Mouse (Mus musculus) forebrain, embryonic 16.5 days (tissue): ENCODE data around the gene Tbx3. TPM values are rescaled to one million over a fixed set of nuclear protein-coding genes. Genes with fewer than 3 reads are reported as not detected.

Experiments used
- ATAC-seq: fragments of 200-750 bp; cut with Nextera tagmentation; 2 replicates; pipeline ENCODE4 v1.8.0; 2017; ENCODE audit warnings: mild to moderate bottlenecking, moderate library complexity
- H3K27ac ChIP-seq: fragments of 300-500 bp; sonication (generic); 2 replicates; pipeline ENCODE4 v1.5.1; 2014; ENCODE audit warnings: low read length, control low read depth
- H3K27me3 ChIP-seq: fragments of 300-500 bp; sonication (generic); replicated peaks from 2 replicates; pipeline ENCODE4 v1.6.1; 2014; ENCODE audit warnings: low read length; ENCODE audit not compliant: control insufficient read depth, insufficient read depth
- H3K36me3 ChIP-seq: fragments of 300-500 bp; sonication (generic); 2 replicates; pipeline ENCODE4 v1.6.1; 2014; ENCODE audit not compliant: control insufficient read depth, insufficient read depth
- H3K4me1 ChIP-seq: fragments of 300-500 bp; sonication (generic); replicated peaks from 2 replicates; pipeline ENCODE4 v1.6.1; 2014; ENCODE audit warnings: low read length; ENCODE audit not compliant: control insufficient read depth, insufficient read depth
- H3K4me2 ChIP-seq: fragments of 300-500 bp; sonication (generic); 2 replicates; pipeline ENCODE4 v1.6.1; 2014; ENCODE audit warnings: mild to moderate bottlenecking, low read length, control low read depth
- H3K4me3 ChIP-seq: fragments of 300-500 bp; sonication (generic); replicated peaks from 2 replicates; pipeline ENCODE4 v1.5.1; 2014; ENCODE audit warnings: mild to moderate bottlenecking, low read length, control low read depth
- H3K9ac ChIP-seq: fragments of 300-500 bp; sonication (generic); replicated peaks from 2 replicates; pipeline ENCODE4 v1.6.1; 2014; ENCODE audit warnings: low read depth, low read length, control low read depth
- H3K9me3 ChIP-seq: fragments of 300-500 bp; sonication (generic); 2 replicates; pipeline ENCODE4 v1.6.1; 2016; ENCODE audit warnings: low read length; ENCODE audit not compliant: control insufficient read depth
- WGBS: fragments of 180-500 bp; shearing (Covaris S2); extraction: QIAGEN DNeasy Blood & Tissue Kit; methylation state at CpG from one replicate; pipeline ENCODE4 v1.1.7; 2014; 5-methylcytosine and 5-hydroxymethylcytosine counted together
- polyA plus RNA-seq: library from polyadenylated mRNA; unstranded; fragments of >200 nt; fragmentation: Nextera tagmentation; extraction: Ambion mirVana; gene quantifications from 2 replicates; pipeline ENCODE4 v1.2.1, GENCODE M21; 2015

The Tbx3 gene
- polyA plus RNA-seq, 1 experiment from 2014 or later, result 3.0 TPM

- Histone ChIP-seq H3K9ac (no peak overlapping the region), H3K4me3 (no peak overlapping the region), H3K27me3 (peaks cover 85% of the 10 kb centered on the region), H3K36me3 (no peaks in the 10 kb centered on the region), H3K4me2 (no peak overlapping the region), H3K27ac (no peak overlapping the region), H3K9me3 (no peaks in the 10 kb centered on the region), H3K4me1 (0 out of 2 replicates have a peak, but pooled peaks cover 3% of the 10 kb centered on the region)
- WGBS, result 6% methylated on average over 3 of the region's 3 CpGs
- no peak for ATAC-seq
Measured at GRCm38 (mm10) chr5:119688306-119688705, 17.8 kb downstream of the Tbx3 start.

- H3K4me1 ChIP-seq, result 0 out of 2 replicates have a peak, but pooled peaks cover 3% of the 10 kb centered on the region
- ATAC-seq, result no peak
- no peak overlapping the region for H3K27ac ChIP-seq
- WGBS, result 12% methylated on average over 8 of the region's 8 CpGs
- H3K4me3 ChIP-seq, result no peak overlapping the region
- no peaks in the 10 kb centered on the region for H3K9me3 ChIP-seq
- H3K36me3 ChIP-seq, result no peaks in the 10 kb centered on the region
- H3K4me2 ChIP-seq, result no peak overlapping the region
- H3K27me3 ChIP-seq, result peaks cover 79% of the 10 kb centered on the region
- H3K9ac ChIP-seq, result no peak overlapping the region
Measured at GRCm38 (mm10) chr5:119688914-119689420, 18.5 kb downstream of the Tbx3 start.

- no peak overlapping the region for H3K27ac ChIP-seq
- 32% methylated on average over 3 of the region's 3 CpGs for WGBS
- no peak for ATAC-seq
Measured at GRCm38 (mm10) chr5:119689501-119689900, 19.0 kb downstream of the Tbx3 start.

GRCm38 (mm10) chr5:119691075-119691474 lies 20.6 kb downstream of the Tbx3 start:
- H3K9me3 ChIP-seq, result no peaks in the 10 kb centered on the region
- peaks cover under 1% of the 10 kb centered on the region; the same call in 1 of the 2 replicates for H3K4me1 ChIP-seq
- H3K36me3 ChIP-seq, result no peaks in the 10 kb centered on the region
- no peak overlapping the region for H3K4me3 ChIP-seq
- peak; percentile 61; the same call in 1 of the 2 replicates for ATAC-seq
- no peak overlapping the region for H3K9ac ChIP-seq
- 0% methylated on average over 13 of the region's 13 CpGs for WGBS
- H3K27me3 ChIP-seq, result peaks cover 61% of the 10 kb centered on the region
- H3K4me2 ChIP-seq, result no peak overlapping the region
- no peak overlapping the region for H3K27ac ChIP-seq

More at GRCm38 (mm10) chr5:119689501-119689900, 19.0 kb downstream of the Tbx3 start:
- H3K4me3 ChIP-seq, result no peak overlapping the region
- H3K9ac ChIP-seq, result no peak overlapping the region
- peaks cover 76% of the 10 kb centered on the region for H3K27me3 ChIP-seq
- 0 out of 2 replicates have a peak, but pooled peaks cover 3% of the 10 kb centered on the region for H3K4me1 ChIP-seq
- H3K4me2 ChIP-seq, result no peak overlapping the region
- H3K36me3 ChIP-seq, result no peaks in the 10 kb centered on the region
- H3K9me3 ChIP-seq, result no peaks in the 10 kb centered on the region

DNA sequence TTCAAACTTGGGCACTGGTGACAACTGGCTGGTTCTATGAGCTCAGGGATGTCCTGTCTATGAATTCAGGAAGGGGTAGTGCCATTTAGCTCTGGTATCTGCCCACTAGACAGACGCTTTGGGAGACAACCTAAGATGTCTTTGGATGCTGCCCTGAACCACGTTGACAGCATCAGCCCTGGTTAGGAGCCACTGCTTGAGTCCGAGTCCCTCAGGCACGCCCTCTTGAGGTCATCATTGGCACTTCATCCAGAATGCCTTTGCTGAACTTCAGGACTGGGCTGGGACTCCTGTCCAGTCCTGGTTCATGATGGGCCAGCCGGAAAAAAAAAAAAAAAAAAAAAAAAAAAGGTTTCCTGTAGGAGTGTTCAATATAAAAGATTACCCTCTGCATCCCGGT lies 22.0 kb downstream of the Tbx3 start:
- no peak overlapping the region for H3K9ac ChIP-seq
- no peaks in the 10 kb centered on the region; the same call in 1 of the 2 replicates for H3K4me1 ChIP-seq
- no peaks in the 10 kb centered on the region for H3K9me3 ChIP-seq
- peaks cover 47% of the 10 kb centered on the region for H3K27me3 ChIP-seq
- no peak overlapping the region for H3K27ac ChIP-seq
- no peaks in the 10 kb centered on the region for H3K36me3 ChIP-seq
- no peak overlapping the region for H3K4me3 ChIP-seq
- WGBS, result 34% methylated on average over 6 of the region's 6 CpGs
- no peak for ATAC-seq
- no peak overlapping the region for H3K4me2 ChIP-seq

DNA sequence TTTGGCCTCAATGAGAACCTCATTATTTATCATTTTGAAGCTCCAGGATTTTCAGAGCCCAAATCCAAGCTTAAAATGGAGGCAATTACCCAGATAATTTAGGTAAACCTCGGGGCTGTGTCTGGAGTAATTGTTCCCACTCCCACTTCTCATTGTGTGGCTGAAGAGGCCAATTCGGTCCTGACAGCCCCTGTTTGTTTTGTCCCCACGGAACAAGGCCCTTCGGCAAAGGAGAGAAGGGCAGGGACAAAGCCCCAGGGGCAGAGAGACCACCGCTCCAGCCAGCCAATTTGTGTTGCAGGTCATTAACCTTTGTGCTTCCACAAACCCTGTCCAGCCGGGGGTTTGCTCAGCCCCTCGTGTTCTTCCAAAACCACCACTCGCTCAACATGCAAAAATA lies 24.4 kb downstream of the Tbx3 start:
- Histone ChIP-seq H3K4me2 (no peak overlapping the region), H3K27ac (no peak overlapping the region), H3K4me3 (no peak overlapping the region), H3K36me3 (no peaks in the 10 kb centered on the region), H3K4me1 (no peaks in the 10 kb centered on the region; the same call in 1 of the 2 replicates), H3K9me3 (no peaks in the 10 kb centered on the region), H3K9ac (no peak overlapping the region), H3K27me3 (peaks cover 23% of the 10 kb centered on the region)
- ATAC-seq, result no peak
- WGBS, result 6% methylated on average over 8 of the region's 8 CpGs

DNA sequence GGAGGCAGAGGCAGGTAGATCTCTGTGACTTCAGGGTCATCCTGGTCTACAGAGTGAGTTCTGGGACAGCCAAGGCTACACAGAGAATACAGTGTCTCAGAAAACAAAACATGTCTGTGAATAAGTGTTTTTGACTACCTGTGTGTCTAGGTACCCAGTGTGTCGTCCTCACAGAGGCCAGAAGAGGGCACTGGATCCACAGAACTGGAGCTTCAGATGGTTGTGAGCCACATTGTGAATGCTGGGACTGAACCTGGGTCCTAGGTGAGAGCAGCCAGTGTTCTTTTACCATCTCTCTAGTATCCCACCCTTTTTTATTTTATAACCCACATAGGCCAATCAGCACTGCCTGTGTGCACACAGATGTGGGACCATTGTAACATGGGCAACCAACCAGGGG lies 32.6 kb downstream of the Tbx3 start:
- no peak for ATAC-seq
- no peak overlapping the region for H3K27ac ChIP-seq
- H3K36me3 ChIP-seq, result no peaks in the 10 kb centered on the region
- no peaks in the 10 kb centered on the region for H3K9me3 ChIP-seq
- H3K4me2 ChIP-seq, result no peak overlapping the region
- H3K4me1 ChIP-seq, result no peaks in the 10 kb centered on the region
- 77% methylated on average over 1 of the region's 1 CpGs for WGBS
- H3K4me3 ChIP-seq, result no peak overlapping the region
- H3K27me3 ChIP-seq, result peaks cover 20% of the 10 kb centered on the region
- no peak overlapping the region for H3K9ac ChIP-seq

- no peak overlapping the region for H3K27ac ChIP-seq
- H3K9ac ChIP-seq, result no peak overlapping the region
- H3K27me3 ChIP-seq, result peaks cover 29% of the 10 kb centered on the region
- ATAC-seq, result no peak
- 64% methylated on average over 7 of the region's 7 CpGs for WGBS
- H3K4me2 ChIP-seq, result no peak overlapping the region
- H3K36me3 ChIP-seq, result no peaks in the 10 kb centered on the region
- no peak overlapping the region for H3K4me3 ChIP-seq
- H3K4me1 ChIP-seq, result no peaks in the 10 kb centered on the region
- H3K9me3 ChIP-seq, result no peaks in the 10 kb centered on the region
Measured at GRCm38 (mm10) chr5:119704900-119705299, 34.4 kb downstream of the Tbx3 start.

DNA sequence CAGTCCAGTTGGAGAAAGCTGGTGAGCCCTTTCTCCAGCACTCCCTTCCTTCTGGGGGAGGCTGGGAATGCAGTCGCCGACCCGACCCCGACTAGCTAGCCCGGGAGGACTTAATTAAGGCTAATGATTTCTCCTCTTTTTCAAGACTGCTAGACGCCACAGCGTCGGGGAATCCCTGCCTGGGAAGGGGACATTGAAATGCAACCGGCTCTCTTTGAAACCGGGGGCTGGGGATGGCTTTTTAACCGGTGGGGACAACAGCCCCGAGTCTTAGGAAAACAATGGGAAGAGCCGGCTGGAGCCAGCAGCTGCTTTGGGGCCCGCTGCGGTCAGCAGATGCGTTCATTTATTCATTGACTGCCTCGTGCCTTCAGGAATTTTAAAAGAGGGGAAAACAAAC lies 36.0 kb downstream of the Tbx3 start:
- Histone ChIP-seq H3K4me3 (no peak overlapping the region), H3K9ac (no peak overlapping the region), H3K36me3 (no peaks in the 10 kb centered on the region), H3K4me2 (0 out of 2 replicates have a peak overlapping the region, but pooled peaks have one; percentile 22), H3K9me3 (no peaks in the 10 kb centered on the region), H3K27ac (no peak overlapping the region), H3K4me1 (no peaks in the 10 kb centered on the region), H3K27me3 (peaks cover 38% of the 10 kb centered on the region)
- WGBS, result 0% methylated on average over 17 of the region's 17 CpGs
- ATAC-seq, result no peak
